Mouse (Mus musculus) stomach, postnatal 0 days (tissue): ENCODE results near the gene Arap1. TPM values are rescaled to one million over a fixed set of nuclear protein-coding genes. Genes with fewer than 3 reads are reported as not detected.
A peak's percentile ranks its signal among the peaks of the same experiment; 100 is the strongest.

Source experiments
- ATAC-seq: fragments of 200-750 bp; cut with Nextera tagmentation; 2 replicates; pipeline ENCODE4 v1.8.0; 2017; ENCODE audit not compliant: low FRiP score, low TSS enrichment
- DNase-seq: peaks from one replicate; pipeline ENCODE4 v3.0.0-alpha.2; 2016; ENCODE audit warnings: low spot score
- H3K27ac ChIP-seq: fragments of 300-500 bp; sonication (generic); replicated peaks from 2 replicates; pipeline ENCODE4 v1.5.1; 2014; ENCODE audit warnings: mild to moderate bottlenecking, control low read depth
- H3K27me3 ChIP-seq: fragments of 300-500 bp; sonication (generic); 2 replicates; pipeline ENCODE4 v1.6.1; 2014; ENCODE audit warnings: low read length; ENCODE audit not compliant: control insufficient read depth, insufficient read depth
- H3K36me3 ChIP-seq: fragments of 300-500 bp; sonication (generic); 2 replicates; pipeline ENCODE4 v1.6.1; 2014; ENCODE audit warnings: low read length, mixed read lengths; ENCODE audit not compliant: control insufficient read depth, insufficient read depth
- H3K4me1 ChIP-seq: fragments of 300-500 bp; sonication (generic); replicated peaks from 2 replicates; pipeline ENCODE4 v1.6.1; 2014; ENCODE audit warnings: antibody characterized with exemption; ENCODE audit not compliant: control insufficient read depth, insufficient read depth
- H3K4me2 ChIP-seq: fragments of 300-500 bp; sonication (generic); replicated peaks from 2 replicates; pipeline ENCODE4 v1.6.1; 2014; ENCODE audit warnings: low read depth, mild to moderate bottlenecking, control low read depth, moderate library complexity
- H3K4me3 ChIP-seq: fragments of 300-500 bp; sonication (generic); 2 replicates; pipeline ENCODE4 v1.5.1; 2014; ENCODE audit warnings: low read depth, low read length, control low read depth
- H3K9ac ChIP-seq: fragments of 300-500 bp; sonication (generic); 2 replicates; pipeline ENCODE4 v1.6.1; 2014; ENCODE audit warnings: mild to moderate bottlenecking, low read length, control low read depth, mixed read lengths
- H3K9me3 ChIP-seq: fragments of 300-500 bp; sonication (generic); 2 replicates; pipeline ENCODE4 v1.6.1; 2016; ENCODE audit warnings: low read length; ENCODE audit not compliant: control insufficient read depth
- CTCF ChIP-seq: IDR thresholded peaks from 2 replicates; pipeline ENCODE4 v1.5.1; 2016; ENCODE audit warnings: antibody characterized with exemption, low read depth, mild to moderate bottlenecking, moderate library complexity
- EP300 ChIP-seq: optimal IDR thresholded peaks from 2 replicates; pipeline ENCODE3; 2016; ENCODE audit warnings: antibody characterized with exemption
- WGBS: fragments of 180-500 bp; shearing (Covaris S2); extraction: QIAGEN DNeasy Blood & Tissue Kit; methylation state at CpG from one replicate; pipeline ENCODE4 v1.1.7; 2014; 5-methylcytosine and 5-hydroxymethylcytosine counted together
- polyA plus RNA-seq: library from polyadenylated mRNA; unstranded; fragments of >200 nt; fragmentation: Nextera tagmentation; extraction: Ambion mirVana; gene quantifications from 2 replicates; pipeline ENCODE4 v1.2.1, GENCODE M21; 2015

Arap1 gene
- polyA plus RNA-seq, 1 experiment from 2014 or later, result 37.2 TPM

DNA sequence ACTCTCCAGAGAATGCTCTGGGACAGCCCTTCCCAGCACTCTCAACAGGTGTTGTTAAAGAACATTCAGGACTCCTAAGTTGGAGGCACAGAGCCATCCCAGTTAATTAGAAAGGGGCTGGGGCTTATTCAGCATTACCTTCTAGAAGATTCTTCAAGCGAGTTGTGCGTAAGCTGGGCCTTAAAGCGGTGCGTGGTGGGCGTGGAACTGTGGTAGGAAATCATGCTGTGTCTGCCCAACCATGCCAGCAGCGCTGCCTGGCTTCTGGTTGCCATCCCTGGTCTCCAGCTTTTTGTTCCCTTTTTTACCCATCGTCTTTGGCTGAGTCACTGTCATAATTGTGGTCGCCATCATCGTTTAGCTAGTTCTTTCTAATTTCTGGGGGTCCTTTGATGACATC lies 106.6 kb downstream of the Arap1 start:
- Histone ChIP-seq H3K27ac (no peak overlapping the region), H3K4me2 (no peak overlapping the region), H3K4me1 (no peaks in the 10 kb centered on the region), H3K36me3 (no peaks in the 10 kb centered on the region), H3K4me3 (no peak overlapping the region), H3K9me3 (no peaks in the 10 kb centered on the region), H3K27me3 (no peaks in the 10 kb centered on the region), H3K9ac (no peak overlapping the region)
- 85% methylated on average over 9 of the region's 9 CpGs for WGBS
- no peak for TF ChIP-seq CTCF
- TF ChIP-seq EP300, result no peak
- ATAC-seq (no peak), DNase-seq (no peak)

DNA sequence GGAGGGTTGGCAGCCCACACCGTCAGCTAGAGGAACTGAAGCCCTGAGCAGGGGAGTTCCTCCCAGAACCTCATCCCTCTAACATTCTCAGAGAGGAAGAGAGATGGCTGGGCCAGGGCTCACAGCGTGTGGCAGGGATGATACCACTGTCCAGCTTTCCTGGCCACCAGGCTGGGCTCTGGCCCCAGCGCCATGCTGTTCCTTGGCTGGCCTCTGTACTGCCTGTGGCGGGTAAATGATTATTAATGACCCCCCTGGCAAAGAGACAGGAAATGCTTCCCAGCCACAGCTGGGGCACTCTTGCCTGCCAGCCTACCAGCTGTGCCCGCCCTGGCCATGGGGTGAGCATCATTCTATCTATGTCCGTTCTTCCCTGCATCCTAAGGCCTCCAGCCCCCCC lies 107.3 kb downstream of the Arap1 start:
- no peak overlapping the region for H3K27ac ChIP-seq
- no peaks in the 10 kb centered on the region for H3K27me3 ChIP-seq
- H3K4me3 ChIP-seq, result no peak overlapping the region
- no peaks in the 10 kb centered on the region for H3K36me3 ChIP-seq
- no peak overlapping the region for H3K4me2 ChIP-seq
- ATAC-seq, result no peak
- WGBS, result 72% methylated on average over 6 of the region's 6 CpGs
- DNase-seq, result no peak
- no peak for TF ChIP-seq EP300
- no peaks in the 10 kb centered on the region for H3K4me1 ChIP-seq
- H3K9ac ChIP-seq, result no peak overlapping the region
- no peaks in the 10 kb centered on the region for H3K9me3 ChIP-seq

DNA sequence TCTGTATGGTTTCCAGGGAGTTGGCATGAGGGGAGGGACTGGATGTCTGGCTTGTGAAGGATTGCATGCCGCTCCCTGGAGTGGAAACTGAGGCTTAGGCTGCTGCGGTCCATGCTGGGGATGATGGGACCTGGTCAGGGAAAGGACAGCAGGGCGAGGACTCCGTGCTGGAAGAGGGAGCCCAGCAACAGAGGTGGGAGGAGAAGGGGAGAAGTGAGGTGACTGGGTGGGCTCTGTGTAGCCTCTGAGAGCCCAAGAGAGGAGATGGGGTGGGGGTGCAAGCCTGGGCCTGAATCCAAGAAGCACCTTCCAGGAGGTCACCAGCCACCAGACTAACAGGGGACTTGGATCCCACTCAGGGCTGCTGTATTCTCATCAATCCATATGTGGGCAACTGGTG lies 108.5 kb downstream of the Arap1 start:
- Histone ChIP-seq H3K4me1 (no peaks in the 10 kb centered on the region), H3K27me3 (no peaks in the 10 kb centered on the region), H3K4me2 (no peak overlapping the region), H3K9ac (no peak overlapping the region), H3K36me3 (no peaks in the 10 kb centered on the region), H3K4me3 (no peak overlapping the region), H3K27ac (no peak overlapping the region), H3K9me3 (no peaks in the 10 kb centered on the region)
- WGBS, result 61% methylated on average over 4 of the region's 4 CpGs
- no peak for DNase-seq
- no peak for ATAC-seq
- TF ChIP-seq EP300 (no peak), CTCF (no peak)

DNA sequence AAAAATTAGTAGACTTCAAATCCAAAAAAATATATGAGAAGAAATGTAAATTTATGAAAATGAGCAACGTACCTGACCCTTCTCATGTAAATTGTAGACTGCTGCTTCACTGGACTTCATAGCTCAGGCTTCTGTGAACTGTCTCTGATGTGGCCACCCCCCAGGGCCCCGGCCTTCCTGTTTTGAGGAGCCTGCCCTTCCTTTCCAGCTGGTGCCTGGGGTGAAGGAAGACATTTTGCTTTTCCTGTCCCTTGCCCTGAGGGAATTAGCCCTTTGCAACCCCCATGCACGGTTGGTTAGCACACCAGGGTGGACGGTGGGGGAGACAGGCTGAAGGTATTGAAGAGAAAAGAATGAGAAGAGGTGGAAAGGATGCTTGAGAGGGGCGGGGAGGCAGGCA lies 108.9 kb downstream of the Arap1 start:
- no peaks in the 10 kb centered on the region for H3K27me3 ChIP-seq
- 52% methylated on average over 5 of the region's 5 CpGs for WGBS
- DNase-seq (no peak), ATAC-seq (no peak)
- H3K9ac ChIP-seq, result no peak overlapping the region
- H3K9me3 ChIP-seq, result no peaks in the 10 kb centered on the region
- no peak overlapping the region for H3K4me3 ChIP-seq
- TF ChIP-seq EP300, result no peak
- no peak for TF ChIP-seq CTCF
- H3K27ac ChIP-seq, result no peak overlapping the region
- no peaks in the 10 kb centered on the region for H3K36me3 ChIP-seq
- no peaks in the 10 kb centered on the region for H3K4me1 ChIP-seq
- H3K4me2 ChIP-seq, result no peak overlapping the region

DNA sequence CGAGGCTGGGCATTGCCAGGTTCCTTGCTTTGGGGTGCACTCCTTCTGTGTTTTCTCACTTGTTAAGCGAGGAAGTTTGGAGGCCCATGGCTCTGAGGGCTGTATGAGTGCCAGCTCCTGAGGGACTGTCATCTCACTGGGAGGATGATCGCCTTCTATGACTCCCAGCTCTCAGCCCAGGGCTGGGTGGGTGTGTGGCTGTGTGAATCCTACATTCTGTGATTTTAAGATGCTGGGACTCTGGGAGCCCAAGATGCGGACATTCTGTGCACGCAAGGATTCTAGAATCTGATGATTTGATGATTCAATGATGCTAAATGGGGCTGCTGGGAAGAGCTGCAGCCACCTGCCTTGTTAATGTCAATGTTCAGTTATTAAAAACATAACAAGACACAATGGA lies 109.4 kb downstream of the Arap1 start:
- no peak overlapping the region for H3K9ac ChIP-seq
- H3K27ac ChIP-seq, result peak overlapping the region; percentile 40; the same call in 1 of the 2 replicates
- no peaks in the 10 kb centered on the region for H3K27me3 ChIP-seq
- no peaks in the 10 kb centered on the region for H3K36me3 ChIP-seq
- no peak overlapping the region for H3K4me3 ChIP-seq
- no peaks in the 10 kb centered on the region for H3K9me3 ChIP-seq
- TF ChIP-seq CTCF, result no peak
- TF ChIP-seq EP300, result no peak
- no peak for ATAC-seq
- H3K4me1 ChIP-seq, result no peaks in the 10 kb centered on the region
- no peak for DNase-seq
- H3K4me2 ChIP-seq, result no peak overlapping the region
- WGBS, result 70% methylated on average over 5 of the region's 5 CpGs

DNA sequence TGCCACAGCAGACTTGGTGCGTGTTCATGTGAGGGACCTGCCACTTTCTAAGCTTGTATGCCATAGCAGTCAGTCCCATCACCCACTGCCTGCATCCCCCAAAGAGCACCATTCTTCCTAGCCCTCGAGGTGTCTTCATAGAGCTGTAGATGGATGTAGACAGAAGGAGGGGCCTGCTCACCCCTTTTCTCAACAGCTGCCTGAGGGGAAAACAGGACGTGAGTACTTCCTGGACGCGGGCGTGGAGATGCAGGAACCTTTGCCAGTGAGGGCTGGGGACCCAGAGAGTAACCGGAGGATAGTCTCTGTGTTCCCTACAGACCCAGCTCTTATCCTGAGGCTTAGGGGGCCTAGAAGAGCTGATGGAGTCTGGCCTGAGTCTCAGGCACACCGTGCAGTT lies 109.9 kb downstream of the Arap1 start:
- Histone ChIP-seq H3K4me3 (no peak overlapping the region), H3K27ac (no peak overlapping the region), H3K27me3 (no peaks in the 10 kb centered on the region), H3K4me2 (no peak overlapping the region), H3K9ac (no peak overlapping the region), H3K36me3 (no peaks in the 10 kb centered on the region), H3K9me3 (no peaks in the 10 kb centered on the region), H3K4me1 (no peaks in the 10 kb centered on the region)
- WGBS, result 46% methylated on average over 8 of the region's 8 CpGs
- TF ChIP-seq EP300 (no peak), CTCF (no peak)
- no peak for ATAC-seq
- DNase-seq, result no peak
